Mouse (Mus musculus) thymus, postnatal 25 days (tissue): ENCODE data around the gene Ttc39b.

Experiments used
- DNase-seq: peaks from one replicate; pipeline ENCODE4 v3.0.0; 2022

Gene Ttc39b

DNA sequence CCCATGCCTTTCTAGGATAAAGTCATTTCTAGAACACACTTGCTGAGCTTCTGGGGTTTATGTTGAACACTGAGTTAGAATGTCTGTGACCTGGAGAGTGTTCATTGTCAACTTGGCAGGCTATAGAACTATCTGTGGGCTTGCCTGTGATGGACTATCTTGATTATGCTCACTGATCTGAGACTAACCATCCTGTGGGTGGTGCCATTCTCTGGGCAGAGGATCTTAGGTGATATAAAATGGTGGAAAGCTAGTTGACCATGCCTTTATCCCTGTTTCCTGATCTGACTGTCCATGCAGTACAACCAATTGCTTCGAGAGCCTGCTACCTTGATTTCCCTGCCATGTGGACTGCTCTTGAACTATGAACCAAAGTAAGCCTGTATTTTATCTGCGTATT is 146.6 kb downstream of the Ttc39b start:
- no peak for DNase-seq

DNA sequence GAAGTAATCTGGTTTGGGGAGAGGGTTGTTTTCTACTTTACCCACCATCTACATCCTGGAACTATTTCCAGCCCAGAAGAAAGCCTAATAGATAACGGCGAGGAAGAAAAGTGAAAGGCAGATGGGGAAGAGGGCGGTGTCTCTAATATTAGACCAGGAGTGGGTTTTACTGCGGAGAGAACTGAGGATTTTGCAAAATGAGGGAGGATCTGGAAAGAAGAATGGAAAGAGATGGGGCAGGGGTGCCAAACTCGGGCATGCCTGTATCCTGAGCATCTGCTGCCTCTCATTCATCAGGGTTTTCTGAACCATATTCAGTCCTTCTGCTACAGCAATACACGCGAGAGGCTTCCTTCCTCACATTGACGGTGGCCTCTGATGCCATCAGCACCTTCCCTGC is 149.1 kb downstream of the Ttc39b start:
- DNase-seq = no peak

DNA sequence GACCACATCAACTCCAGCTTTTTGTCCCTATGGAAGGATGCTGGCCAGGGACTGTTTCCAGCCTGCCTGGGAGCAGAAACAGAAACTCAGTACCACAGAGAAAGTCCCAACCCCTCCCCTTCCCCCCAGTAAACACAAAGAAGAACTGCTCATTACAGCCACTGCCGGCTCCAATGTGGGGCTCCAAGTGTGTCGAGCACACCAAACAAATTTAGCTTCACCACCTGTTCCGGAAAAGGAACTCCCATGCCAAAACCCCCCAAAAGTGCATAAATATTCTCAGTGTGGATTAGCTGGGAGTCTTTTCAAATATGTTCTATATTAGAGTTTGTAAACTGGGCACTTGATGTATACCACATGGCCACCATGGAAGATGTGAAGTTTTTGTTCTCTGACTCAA is 151.8 kb downstream of the Ttc39b start:
- no peak for DNase-seq

DNA sequence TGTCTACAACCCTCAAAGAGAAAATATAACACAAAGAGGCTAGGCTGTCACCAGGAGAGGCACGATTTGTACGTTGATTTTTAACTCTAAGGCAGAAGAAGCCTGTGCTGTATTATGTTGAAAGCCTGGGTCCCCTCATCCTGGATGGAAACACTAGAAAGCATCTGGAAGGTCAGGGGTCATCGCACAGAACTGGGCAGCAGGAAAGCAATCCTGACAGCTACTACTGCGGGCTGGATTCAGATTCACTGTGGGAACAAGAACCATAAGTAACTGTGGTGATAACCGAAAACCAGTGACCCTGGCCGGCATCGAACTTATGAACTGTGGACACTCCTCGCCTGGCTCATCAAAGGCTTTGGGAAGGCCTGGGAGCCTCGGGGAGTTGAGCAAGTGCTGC is 153.3 kb downstream of the Ttc39b start:
- no peak for DNase-seq
